Mouse (Mus musculus): ENCODE data around the gene Tmem161a. TPM values are rescaled to one million over a fixed set of nuclear protein-coding genes. Genes with fewer than 3 reads are reported as not detected.

Tmem161a gene
- 10 to 100 TPM; 20.8 to 30.3 (median 23.3) TPM for polyA plus RNA-seq (2017; shearing (Covaris generic))

DNA sequence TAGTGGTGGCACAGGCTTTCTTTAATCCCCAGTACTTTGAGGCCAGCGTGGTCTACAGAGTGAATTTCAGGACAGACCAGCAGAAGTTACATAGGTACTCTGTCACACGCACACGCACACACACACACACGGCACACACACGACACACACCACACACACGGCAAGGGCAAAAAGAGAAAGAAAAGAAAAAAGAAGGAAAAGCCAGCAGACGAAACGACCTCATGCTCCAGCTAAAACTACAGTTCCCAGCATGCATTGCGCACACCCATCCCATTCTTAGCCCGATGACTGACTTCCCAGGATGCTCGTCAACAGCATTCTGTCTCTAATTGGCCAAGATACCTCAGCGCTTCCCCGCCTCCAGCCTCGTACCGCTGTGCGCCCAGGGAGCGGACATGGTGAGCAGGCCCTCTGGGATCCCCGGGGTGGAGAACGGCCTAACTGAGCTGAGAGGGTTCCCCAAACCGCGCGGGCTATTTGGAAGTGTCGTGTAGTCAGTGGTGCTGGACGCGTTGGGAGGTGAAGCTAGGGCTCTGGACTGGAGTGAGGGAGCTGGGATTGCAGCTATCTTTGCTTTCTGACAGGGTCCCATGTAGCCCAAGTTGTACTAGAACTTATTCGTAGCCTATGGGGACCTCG lies at the start of gene Tmem161a:
TSS of gene Tmem161a (plus strand) at position 314 of the 639 bp plus-strand sequence.
- ATAC-seq: peak; percentile 99

DNA sequence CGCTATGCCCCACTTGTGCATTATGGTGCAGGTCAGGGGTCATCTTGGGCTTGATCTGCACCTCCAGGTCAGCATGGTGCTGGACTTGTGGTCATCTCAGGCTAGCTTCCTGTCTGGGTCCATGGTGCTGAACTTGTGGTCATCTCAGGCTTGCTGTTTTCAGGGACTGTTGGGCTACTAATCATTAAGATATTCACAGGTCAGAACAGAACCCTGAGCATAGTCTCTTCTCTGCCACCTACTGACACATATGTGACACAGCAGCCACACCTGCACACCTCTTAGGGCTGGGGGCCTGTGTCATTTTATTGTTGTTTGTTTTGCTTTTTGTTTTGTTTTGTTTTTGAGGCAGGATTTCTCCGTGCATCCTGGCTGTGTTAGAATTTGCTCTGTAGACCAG lies 49.3 kb upstream of the Tmem161a start:
- ATAC-seq: no peak

DNA sequence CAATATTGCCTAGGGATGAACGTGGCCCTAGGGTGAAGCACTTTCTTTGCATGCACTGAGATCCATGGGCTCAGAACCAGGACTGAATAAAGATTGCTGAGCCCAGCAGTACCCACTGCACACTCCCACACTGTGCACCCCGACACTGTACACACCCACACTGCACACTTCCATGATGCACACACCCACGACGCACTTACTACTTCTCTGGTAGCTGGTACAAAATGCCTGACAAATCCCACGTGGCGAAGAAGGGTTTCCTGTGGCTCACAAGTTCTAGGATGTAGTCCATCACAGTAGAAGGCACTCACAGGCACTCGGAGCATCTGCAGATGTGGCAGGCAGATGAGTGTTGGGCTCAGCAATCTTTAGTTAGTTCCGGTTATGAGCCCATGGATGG lies 47.2 kb upstream of the Tmem161a start:
- ATAC-seq: no peak

DNA sequence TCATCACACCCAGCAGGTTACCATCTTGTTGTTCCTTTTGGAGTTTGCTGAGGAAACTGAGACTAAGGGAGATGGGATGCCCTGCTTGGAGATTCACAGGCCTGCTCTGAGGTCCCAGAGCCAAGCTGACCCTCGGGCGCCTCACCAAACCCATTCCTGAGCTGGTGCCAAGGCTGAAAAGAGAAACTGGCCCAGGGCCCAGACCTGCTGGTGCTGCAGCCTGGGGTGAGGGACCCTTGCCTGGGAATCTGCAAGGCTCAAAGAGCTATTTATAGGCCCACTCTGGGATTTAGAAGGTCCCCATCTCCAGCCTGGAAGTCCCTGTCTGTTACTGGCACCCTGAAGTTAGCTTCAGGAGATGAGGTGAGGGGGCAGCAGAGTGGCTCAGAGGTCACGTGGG lies 43.7 kb upstream of the Tmem161a start:
- ATAC-seq: no peak

DNA sequence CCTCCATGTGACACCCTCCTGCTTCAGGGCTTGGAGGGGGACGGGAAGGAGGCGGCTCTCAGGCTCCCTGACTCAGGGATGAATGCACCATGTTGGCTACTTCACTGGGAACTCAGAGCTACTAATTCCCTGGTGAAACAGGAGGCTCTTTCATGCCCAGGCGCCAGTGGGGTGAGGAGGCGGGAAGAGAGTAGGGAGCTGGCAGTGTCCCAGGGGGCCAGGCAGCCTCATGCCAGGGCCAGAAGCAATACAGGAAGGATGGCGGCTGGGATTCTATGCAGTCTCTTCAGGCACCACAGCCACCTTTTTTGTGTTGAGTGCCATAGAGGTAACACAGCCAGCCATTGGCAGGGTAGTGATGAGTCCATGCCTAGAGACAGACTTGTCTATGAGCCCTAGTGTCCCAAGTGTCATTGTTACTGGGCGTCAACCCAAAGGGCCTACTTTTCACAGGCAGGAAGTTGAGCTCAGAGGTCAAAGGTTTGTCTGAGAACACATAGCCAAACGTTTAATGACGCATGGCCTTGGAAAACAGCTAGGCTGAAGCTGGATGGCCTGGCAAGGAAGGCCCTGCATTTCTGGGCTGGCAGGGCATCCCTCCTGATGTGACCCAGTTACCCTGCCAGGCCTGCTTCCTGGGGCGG lies 42.7 kb upstream of the Tmem161a start:
- no peak for ATAC-seq

DNA sequence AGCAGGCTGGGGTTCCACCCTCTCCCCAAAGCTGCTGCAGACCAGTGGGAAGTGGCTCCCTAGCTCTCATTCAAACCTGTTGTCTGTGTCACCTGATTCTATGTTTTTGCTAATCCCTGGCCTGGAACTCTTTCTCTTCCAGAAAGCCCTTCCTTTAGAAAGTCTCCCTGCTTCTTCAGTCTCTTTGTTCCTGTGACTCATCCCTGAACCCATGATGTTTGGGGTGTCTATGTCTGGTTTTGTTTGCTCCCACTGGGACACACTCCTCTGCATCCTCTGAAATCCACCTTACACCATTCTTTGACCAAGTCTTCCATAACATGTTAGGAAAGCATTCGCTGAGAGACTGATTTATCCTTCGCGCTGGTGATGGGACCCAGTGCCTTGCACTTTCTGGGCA lies 42.1 kb upstream of the Tmem161a start:
- no peak for ATAC-seq

DNA sequence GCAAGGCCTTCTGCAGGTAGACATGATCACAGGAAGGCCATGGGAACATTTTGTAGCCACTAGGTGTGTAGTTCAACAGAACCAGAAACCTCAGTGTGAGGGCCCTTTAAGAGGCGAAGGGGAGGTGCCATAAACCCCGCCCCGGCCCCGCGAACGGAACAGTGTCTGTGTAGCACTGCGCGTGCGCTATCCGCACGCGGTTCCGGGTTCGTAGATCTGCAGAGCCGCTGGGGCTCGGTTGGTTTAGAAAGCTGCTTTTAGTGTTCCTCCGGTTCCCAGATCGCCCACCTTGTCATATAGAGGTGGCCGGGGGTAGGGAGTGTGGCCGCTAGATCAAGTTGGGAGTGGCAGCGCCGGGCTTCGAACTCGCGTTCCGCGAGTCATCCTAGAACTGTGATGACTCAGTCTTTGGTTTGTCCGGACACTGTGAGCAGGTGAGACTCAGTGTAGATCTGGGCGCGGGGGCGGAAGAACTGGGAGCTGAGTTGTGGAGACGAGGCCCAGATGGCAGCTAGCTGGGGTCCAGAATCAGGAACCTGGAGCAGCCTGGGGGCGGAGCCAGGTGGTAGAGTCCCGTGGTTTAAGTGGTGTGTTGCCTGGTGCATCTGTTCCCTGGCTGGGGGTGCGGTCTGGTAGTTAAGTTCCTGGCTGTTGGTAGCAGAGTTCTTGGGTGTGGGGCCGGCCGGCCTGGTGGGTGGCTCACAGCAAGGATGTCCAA lies 40.8 kb upstream of the Tmem161a start, which contains the start of gene Nr2c2ap:
TSS of gene Nr2c2ap (plus strand) at position 168 of the 718 bp plus-strand sequence.
- peak; percentile 94 for ATAC-seq

DNA sequence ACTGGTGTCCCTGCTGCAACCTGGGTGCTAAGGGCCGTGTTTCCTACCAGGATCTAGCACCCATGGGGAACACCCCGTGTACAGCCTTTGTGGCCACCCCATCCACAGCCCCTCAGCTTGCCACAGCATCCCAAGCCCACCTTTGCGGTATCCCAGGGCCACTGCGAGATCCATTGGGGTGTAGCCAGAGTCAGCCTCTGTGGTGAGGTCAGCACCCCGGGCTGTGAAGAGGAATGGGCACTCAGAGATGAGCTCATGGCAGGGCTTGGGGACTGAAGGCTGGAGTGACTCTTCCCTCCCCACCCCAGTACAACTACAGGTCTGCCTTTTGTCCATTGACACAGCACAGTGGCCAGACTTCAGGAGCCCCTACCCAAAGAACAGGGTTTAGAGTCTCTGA lies 38.1 kb upstream of the Tmem161a start:
- ATAC-seq: no peak

DNA sequence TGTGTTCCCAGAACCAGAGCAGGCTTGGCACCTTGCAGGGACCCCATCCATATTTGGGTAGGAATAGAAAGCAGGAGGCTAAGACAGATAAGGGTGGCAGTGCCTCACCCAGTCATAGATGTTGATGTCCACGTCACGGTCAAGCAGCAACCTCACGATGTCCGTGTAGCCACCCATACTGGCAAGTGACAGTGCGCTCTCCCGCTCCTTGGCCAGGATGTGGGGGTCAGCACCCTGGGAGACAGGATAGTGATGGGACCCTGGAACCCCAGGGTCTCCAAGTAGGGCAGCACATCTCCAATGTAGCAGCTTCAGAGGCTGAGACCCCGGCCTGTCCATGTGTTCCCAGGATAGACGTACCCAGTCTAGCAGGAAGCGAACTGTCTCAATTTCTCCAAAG lies 37.2 kb upstream of the Tmem161a start:
- ATAC-seq: no peak

DNA sequence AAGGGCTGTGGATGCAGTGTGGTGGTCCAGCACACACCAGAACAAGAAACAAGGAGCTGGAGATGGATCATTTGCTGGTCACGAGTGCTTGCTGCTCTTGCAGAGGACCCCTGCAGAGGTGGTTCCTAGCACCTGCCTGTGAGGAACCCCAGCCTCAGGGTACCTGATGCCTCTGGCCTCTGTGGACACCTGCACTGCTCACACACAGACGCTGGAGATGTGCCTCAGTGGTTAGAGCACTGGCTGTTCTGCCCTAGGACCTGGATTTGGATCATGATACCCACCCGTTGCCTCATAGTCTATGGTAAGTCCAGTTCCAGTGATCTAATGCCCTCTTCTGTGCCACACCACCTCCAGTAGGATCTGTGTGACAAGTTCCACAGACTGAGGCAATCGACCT lies 35.6 kb upstream of the Tmem161a start:
- ATAC-seq: no peak

DNA sequence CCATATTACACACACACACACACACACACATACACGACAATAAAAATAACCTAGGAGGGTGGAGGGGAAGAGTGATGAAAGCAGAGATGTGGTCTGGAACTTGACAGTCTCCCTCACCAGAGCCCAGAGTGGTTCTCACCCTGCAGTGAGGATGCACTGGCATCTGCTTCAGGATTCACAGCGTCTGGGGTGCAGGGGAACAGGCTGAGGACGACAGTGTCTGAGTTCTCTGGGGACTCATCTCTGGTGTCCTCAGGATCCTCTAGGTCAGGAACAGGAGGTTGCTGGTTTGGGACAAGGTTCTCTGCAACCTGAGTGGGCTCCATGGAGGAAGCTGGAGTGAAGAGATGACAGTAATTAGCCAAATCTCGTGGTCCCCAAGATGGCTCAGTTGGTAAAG lies 34.3 kb upstream of the Tmem161a start:
- no peak for ATAC-seq

DNA sequence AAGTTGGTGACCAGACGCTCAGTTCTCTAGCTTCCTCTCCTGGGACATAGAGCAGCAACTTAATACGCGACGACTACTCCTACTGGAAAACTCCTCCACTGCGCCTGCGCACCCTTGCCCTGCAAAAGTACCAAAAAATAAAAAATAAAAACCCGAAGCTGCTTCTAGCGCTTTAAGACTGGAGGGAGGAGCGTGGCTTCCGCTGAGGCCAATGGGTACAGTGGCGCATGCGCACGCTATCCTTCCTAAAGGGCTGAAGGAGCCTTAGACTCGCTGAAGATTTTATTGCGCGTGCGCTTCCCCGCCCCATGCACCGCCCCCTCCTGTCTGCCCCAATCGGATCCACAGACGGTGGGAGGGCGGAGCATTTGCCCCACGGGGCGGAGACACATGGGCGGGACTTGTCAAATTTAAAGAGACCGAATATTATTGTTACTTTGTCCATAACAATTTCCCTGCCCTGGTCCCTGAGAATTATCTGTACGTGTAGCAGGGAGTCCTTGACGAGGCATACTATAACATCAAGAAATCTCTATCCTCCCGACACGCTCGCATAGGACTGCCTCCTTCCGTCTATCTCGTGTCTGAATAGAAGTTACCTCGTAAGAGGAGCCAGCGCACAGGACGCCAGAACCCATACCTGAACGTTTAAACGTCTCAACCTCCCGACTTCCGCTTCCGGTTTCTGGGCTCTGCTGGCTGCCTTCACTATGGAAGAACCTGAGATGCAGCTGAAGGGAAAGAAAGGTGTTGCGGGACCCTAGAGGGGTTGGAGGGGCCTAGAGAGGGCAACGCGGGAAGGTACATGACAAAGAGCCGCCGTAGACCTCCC lies 32.9 kb upstream of the Tmem161a start, which contains the start of the genes Rfxank, Borcs8 and Mef2b:
TSS of gene Rfxank (minus strand) at position 129 of the 832 bp plus-strand sequence.
TSS of gene Borcs8 (plus strand) at position 474 of the 832 bp plus-strand sequence.
TSS of gene Mef2b (plus strand) at position 686 of the 832 bp plus-strand sequence.
- ATAC-seq: peak; percentile 89

DNA sequence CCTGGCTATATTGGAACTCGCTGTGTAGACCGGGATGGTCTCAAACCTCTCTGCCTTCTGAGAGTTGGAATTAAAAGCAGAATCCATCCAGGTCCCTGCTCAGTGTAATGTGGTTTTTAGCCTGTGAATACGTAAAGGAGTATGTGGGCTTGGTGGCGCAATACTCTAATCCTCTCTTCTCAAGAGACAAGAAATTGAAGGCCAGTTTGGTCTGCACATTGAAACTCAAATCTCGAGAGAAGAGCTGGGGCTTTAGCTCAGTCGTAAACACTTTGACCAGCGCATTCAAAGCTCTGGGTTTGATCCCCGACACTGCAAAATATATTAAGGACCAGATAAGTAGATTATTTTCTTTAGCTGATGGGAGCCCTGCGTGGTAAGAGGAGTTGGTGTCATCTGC lies 32.2 kb upstream of the Tmem161a start:
- ATAC-seq: no peak

DNA sequence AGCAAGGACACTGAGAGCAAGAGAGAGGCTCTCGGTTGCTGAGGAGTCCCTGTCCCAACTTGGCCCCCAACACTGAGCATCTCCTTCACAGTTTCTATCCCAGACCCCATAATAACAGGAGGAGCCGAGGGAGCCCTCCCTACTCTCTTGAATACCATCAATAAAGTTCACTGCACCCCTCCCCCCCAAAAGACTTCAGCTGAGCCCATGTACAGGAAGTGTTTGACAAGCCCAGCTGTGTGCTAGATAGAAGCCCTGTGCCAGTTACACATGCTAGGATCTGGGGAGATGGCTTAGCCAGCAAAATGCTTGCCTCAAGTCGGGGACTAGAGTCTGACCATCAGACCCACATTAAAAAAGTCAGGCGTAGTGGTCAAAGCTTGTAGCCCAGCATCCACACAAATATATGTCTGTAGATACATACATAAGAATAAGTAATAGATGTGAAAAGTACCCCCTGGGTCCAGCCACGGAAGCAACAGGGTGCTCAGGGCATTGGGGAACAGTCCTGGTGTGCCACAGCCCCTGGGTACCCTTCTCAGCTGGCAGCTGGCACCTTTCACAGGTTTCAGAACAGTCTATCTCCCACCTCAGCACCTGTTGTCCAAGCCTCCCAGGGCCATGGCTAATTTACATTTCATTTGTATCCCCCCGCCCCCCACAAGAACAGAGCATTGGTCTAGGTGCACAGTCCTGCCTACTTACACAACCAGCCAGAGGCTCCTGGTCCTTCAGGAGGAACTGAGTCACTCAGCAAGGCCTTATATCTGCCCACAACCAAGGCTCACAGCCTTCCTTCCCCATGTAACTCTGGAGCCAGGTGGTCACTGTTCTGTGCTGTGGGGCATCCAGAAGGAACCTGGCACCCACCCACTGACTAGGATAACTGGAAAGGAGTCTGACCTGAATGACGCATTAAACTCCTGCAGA lies 24.2 kb upstream of the Tmem161a start:
- no peak for ATAC-seq

DNA sequence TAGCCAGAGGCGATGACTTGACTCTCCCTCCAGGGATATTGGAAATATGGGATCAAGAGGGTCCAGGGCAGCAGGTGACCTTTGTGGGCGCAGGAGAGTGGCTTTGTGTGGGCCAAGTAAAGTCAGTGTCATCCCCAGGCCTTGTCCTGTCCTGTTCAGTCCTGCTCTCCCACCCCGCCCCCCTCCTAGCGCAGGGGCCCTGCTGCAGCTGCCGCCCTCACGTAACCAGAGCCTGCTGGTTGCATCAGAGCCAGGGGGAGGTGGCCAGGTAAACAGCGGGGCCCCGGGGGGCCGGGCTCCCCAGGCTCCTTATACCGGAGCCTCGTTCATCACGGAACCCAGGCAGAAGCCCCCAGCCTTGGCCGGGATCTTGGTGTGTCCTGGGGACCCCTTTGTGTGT lies 22.0 kb upstream of the Tmem161a start:
- ATAC-seq: no peak

DNA sequence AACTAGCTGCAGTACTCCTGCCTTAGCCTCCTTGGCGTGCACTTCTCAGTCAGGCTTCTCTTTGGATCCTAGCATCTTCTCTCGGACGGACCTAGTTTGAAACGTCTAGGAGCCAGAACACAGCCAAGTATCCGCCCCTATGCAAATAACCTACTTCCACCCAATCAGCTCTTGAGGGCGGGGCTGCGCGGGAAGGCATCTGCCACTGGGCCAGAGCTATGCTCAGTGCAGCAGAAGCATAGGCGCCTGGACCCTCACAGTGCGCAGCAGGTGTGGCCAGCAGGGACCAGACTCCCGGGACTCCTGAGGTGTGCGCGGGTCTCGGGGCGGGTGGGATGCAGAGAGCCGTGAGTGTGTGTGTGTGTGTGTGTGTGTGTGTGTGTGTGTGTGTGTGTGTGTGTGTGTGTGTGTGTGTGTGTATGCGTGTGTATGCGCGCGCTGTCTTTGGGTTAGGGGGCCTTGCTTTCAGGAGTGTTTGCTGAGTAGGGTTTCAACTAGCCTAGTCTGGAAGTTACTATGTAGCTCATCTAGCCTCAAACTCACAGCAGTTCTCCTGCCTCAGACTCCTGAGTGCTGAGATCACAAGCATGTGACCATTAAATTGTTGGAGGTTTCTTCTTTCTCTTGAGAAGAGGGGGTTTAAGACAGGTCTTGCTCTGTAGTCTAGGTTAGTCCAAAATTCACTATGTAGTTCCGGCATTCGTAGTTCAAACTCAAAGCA lies 19.5 kb upstream of the Tmem161a start:
- peak; percentile 78 for ATAC-seq

DNA sequence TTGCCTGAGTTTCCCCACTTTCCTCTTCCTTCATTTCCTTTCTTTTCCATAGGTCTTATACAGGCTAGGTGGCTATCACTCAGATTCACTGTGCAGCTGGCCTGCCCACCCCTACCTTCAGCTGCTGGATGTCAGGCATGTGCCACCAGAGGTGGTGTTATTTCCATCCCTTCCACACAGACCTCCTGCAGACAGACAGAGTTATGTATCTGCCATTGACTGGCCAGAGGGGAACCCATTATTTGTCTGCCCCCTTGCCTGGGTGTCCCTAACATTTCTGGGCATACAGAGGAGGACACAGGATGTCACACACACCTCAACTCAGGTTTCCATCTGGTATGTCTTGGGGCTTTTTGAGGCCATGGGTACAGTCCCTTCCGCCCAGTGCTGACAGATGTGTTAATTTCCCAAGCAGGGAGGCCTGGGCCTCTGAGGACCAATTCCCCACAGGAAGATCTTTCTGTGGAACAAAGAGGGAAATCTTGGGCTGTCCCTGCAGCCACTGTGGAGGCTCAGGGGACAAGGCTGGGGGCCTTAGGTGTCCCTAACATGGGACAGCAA lies 14.8 kb upstream of the Tmem161a start:
- ATAC-seq: no peak

DNA sequence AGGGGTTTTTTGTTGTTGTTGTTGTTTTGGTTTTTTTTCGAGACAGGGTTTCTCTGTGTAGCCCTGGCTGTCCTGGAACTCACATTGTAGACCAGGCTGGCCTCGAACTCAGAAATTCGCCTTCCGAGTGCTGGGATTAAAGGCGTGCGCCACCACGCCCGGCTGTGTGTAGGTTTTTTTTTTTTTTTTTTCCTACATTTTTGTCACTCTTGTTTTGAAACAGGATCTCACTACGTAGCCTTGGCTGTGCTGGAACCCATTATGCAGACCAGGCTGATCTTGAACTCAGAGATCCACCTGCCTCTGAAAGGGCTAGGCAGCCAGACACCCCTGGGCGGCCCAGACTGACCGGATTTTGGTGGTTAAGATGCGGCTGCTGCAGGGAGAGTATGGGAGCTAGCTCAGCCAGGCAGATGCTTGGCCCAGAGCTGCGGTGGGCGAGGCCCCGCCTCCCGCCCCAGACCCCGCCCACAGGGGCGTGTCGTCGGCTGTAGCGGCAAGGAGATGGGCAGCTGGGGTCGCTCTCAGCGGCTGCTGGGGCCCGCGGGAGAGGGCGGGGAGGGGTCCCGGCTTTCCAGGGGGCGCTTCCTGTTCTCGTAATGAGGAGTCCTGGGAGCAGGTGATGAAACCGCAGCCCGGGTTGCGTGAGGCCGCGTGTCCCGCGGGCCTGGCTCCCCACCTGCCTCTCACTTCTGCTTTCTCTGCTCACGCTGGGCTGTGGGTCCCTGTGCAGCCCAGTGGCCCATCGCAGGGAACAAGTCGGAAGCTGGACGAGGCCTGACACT lies 13.9 kb upstream of the Tmem161a start:
- peak; percentile 69 for ATAC-seq

DNA sequence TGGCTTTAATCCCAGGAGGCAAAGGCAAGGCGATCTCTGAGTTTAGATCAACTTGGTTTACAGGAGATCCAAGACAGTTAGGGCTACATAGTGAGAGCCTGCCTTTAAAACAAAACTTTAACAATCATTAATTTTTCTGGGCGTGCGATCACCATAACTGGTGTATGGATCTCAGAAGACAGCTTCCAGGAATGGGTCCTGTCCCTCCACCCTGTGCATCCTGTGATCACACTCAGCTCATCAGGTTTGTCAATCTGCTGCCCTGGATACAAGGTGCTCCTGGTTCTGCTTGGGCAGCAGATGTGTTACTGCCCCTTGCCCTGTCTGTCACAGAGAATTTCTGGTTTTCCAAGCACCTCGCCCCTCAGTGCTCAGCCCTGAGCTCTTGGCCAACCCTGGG lies 12.9 kb upstream of the Tmem161a start:
- ATAC-seq: no peak

DNA sequence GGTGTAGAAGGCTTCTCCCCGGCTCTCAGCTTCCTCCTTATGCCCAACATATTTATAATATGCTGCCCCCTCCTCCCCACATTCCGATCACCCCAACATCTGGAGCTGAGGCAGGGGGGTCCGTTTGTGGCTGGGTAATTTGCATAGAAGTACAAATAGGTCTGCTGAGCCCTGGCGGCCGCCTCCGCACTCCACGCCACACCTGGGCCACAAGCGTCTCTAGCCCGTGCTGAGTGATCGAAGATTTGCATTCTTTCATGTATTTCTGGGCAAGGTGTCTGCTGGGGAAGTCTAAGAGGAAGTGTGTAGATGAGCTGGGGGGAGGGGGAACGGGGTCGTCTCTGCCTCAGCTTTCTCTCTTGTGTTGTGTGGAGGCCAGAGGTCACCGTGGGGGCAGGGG lies 12.1 kb upstream of the Tmem161a start:
- ATAC-seq: peak; percentile 72

Measured in inflammation-experienced regulatory T-cells, adult 6 months (primary cell).